Mouse (Mus musculus) small intestine, adult 2 months (tissue): ENCODE results near the gene Cdk14.

ENCODE experiments used
- CTCF ChIP-seq: fragments of 200-500 bp; IDR thresholded peaks from 2 replicates; pipeline ENCODE4 v1.5.1; 2012; ENCODE audit warnings: low read depth, mild to moderate bottlenecking, control low read depth, inconsistent platforms, low read length, moderate library complexity, mixed read lengths; ENCODE audit not compliant: insufficient replicate concordance, insufficient read length; ENCODE audit errors: extremely low read depth
- POLR2A ChIP-seq: fragments of 200-500 bp; IDR thresholded peaks from 2 replicates; pipeline ENCODE4 v1.6.1; 2012; ENCODE audit warnings: low read depth, mild to moderate bottlenecking, control low read depth, inconsistent platforms, low read length, moderate library complexity

- TF ChIP-seq POLR2A: no peak
- TF ChIP-seq CTCF: no peak
Observed at GRCm38 (mm10) chr5:5175090-5175489, 245.0 kb downstream of the Cdk14 start.
